Mouse (Mus musculus) left cerebral cortex, adult 2 months (tissue): ENCODE data around the gene Timm8b. TPM values are rescaled to one million over a fixed set of nuclear protein-coding genes. Genes with fewer than 3 reads are reported as not detected.
"Not testable (repeated sequence)": the region's sequence is repeated elsewhere in the genome, so short reads cannot be mapped to it uniquely, and the experiment has no call there.

ENCODE experiments used
- DNase-seq, 2 experiments: peaks; one replicate each; pipeline ENCODE4 v3.0.0; 2021 to 2022; ENCODE audit warnings: low spot score in 2 of 2, mixed read lengths in 1 of 2; ENCODE audit errors: extremely low spot score in 1 of 2
- H3K27ac ChIP-seq: fragments of 200-600 bp; 2 replicates; pipeline ENCODE4 v1.8.1; 2022
- H3K4me3 ChIP-seq: fragments of 200-600 bp; 2 replicates; pipeline ENCODE4 v1.8.1; 2022
- CTCF ChIP-seq: fragments of 200-600 bp; IDR thresholded peaks from 2 replicates; pipeline ENCODE4 v1.8.1; 2022; ENCODE audit warnings: antibody characterized with exemption, mild to moderate bottlenecking, moderate library complexity
- intact Hi-C: fragments of 180-260 bp; cut with DNase I; formaldehyde crosslinking; loops from one replicate; pipeline ENCODE4 v1.15.1; 2025
- total RNA-seq, 2 experiments: library from RNA; stranded (reverse); gene quantifications; 2 replicates each; pipeline ENCODE4 v1.2.3; 2021

Gene Timm8b
- total RNA-seq, 2 experiments from 2014 or later: 216 to 226 TPM

DNA sequence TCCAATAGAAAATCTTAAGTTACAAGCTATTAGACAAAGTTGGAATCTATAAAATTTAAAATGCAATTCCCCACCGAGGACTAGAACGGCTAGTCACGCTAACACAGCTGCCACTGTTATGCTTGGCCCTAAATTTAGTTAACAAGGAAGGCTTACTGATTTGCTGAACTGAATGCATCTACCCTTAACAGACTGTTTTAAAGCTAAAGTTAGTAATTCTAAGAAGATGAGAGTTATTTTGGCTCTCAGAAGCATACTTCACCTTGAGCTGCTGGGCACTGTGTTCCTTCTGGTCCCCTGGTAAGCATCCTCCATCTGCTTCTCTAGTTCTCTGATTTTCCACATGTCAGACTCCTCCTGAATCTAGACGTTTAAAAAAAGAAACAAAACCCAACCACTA is 8.4 kb downstream of the Timm8b start:
- no peak for DNase-seq
- intact Hi-C loops: no loop called here
- TF ChIP-seq CTCF: no peak
- Histone ChIP-seq H3K27ac (peak overlapping the region; percentile 47; the same call in 1 of the 2 replicates), H3K4me3 (no peak overlapping the region)

DNA sequence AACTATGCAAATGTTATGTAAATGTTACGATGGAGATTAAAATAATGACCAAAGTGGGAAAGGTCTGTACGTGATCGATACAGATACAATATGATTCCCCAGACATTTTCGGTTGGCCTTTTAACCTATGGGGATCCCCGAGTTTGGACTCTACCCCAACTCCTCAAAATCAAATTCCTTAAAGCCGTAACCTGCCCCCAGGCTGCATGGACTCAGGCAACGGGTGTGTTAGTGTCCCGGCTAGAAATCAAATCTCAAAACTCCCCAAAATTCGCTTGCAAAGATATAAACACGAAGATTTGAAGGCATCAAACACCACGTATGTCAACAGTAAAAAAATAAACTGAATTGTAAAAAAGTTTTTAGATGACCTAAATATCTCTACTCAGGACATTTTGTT is 12.5 kb downstream of the Timm8b start:
- DNase-seq: no peak
- peak overlapping the region; percentile 71 for H3K4me3 ChIP-seq
- intact Hi-C loops: loop anchor here (5.0 kb wide), 1 partner anchor 151 kb away; the partner anchor contains the start of gene Fdxacb1
- TF ChIP-seq CTCF: no peak
- peak overlapping the region; percentile 99 for H3K27ac ChIP-seq

DNA sequence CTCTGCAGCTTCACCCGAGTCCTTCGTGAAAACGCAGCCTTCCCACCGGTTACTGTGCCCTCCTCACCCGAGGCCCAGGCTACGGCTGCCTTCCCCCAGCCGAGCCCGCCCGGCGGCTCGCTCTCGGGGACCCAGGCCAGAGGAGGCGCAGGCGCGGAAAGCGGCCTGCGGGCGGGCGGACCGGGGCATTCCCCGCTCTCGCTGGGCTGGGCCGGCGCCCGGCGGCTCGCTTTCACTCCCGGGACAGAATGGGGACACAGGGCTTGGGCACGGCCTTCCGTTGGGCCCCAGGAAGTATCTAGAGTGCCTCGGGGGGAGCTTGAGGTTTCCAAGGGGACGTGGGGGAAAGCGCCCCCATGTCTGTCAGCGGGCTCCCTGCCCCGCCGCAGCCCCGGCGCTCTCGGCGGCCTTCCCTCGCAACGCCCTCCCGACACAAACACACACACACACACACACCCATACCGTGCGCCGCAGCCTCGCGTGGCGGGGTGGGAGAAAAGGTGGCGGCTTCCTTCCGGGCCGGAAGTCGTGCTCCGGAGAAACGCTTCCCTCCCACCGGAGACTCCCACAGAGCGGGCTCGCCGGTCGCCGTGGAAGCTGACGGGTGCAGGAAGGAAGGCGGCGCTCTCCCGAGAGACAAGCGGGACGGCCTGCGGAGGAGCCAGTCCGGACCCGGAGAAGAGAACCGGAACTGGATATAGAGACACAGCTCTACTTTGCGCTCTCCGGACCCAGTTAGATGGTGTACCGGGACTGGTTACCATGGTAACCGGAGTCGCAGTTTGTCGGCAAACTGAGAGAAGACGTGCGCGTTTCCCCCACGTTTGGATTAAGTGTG is 13.3 kb downstream of the Timm8b start, which contains the start of the genes Pih1d2 and Nkapd1:
Pih1d2 (plus strand) TSS at position 556 of the 838 bp plus-strand sequence.
Nkapd1 (minus strand) TSS at position 699 of the 838 bp plus-strand sequence.
- intact Hi-C loops: loop anchor here (5.0 kb wide), 1 partner anchor 150 kb away; the partner anchor contains the start of gene Fdxacb1
- peak within 1 kb of the TSS; percentile 99 for H3K27ac ChIP-seq
- no peak for TF ChIP-seq CTCF

DNA sequence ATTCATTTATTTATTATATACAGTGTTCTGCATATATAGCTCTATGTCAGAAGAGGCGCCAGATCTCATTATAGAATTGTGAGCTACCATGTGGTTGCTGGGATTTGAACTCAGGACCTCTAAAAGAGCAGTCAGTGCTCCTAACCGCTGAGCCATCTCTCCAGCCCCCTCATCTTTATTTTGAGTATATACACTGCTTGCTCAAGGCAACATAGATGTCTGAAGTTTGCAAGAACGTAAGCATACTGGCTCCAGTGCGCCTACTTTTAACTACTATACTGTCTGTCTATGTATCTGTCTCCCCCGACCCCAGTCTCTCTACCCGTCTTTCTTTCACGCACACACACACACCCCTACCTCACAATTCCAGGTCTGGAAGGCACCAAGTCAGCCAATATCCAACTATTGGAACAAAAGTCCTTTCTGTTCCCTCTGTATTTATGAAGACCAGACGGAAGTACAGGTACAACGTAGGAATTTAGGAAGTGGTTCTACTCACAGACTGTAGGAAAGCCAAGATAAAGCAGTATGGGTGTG is 14.2 kb downstream of the Timm8b start:
- intact Hi-C loops: loop anchor here (5.0 kb wide), 1 partner anchor 149 kb away; the partner anchor contains the start of gene Fdxacb1
- Histone ChIP-seq H3K4me3 (peak overlapping the region; percentile 71), H3K27ac (peak overlapping the region; percentile 99)
- no peak for DNase-seq
- TF ChIP-seq CTCF: no peak

More for the DNA sequence above, 13.3 kb downstream of the Timm8b start, which contains the start of the genes Pih1d2 and Nkapd1:
- DNase-seq: peak; percentile 85 to 86
- peak within 1 kb of the TSS; percentile 71 for H3K4me3 ChIP-seq

GRCm38 (mm10) chr9:50630903-50631302 is 27.2 kb downstream of the Timm8b start:
- intact Hi-C loops, H3K4me3 ChIP-seq, DNase-seq, H3K27ac ChIP-seq: not testable (repeated sequence)

GRCm38 (mm10) chr9:50632016-50632688 is 28.4 kb downstream of the Timm8b start:
- no peak overlapping the region for H3K27ac ChIP-seq
- no peak overlapping the region for H3K4me3 ChIP-seq
- TF ChIP-seq CTCF: no peak
- no peak for DNase-seq
- intact Hi-C loops: no loop called here

- Histone ChIP-seq H3K27ac (no peak overlapping the region), H3K4me3 (no peak overlapping the region)
- peak; percentile 33 for TF ChIP-seq CTCF
- intact Hi-C loops: no loop called here
- DNase-seq: no peak
These were observed 29.3 kb downstream of the Timm8b start for GRCm38 (mm10) chr9:50633059-50633458.

DNA sequence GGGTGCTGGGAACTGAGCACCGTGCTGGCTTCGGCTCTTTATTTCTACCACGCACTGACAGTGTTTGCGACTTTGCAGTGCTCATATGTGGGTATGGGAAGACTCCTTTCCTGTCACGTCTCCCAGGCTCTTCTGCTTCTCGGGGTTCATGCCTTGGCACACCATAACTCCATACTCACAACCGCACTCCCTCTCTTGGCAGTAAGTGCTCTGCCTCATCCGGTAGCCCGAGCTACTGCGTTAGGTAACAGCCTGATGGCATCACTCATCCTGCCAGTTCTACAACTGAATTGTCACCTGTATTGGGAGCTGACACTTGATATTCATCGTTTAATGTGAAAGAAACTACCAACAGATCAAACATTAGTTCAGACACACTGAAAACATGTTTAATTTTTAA is 30.6 kb downstream of the Timm8b start:
- Histone ChIP-seq H3K27ac (no peak overlapping the region), H3K4me3 (no peak overlapping the region)
- no peak for TF ChIP-seq CTCF
- no peak for DNase-seq
- intact Hi-C loops: no loop called here

- intact Hi-C loops: no loop called here
- Histone ChIP-seq H3K4me3 (no peak overlapping the region), H3K27ac (no peak overlapping the region)
- no peak for TF ChIP-seq CTCF
- no peak for DNase-seq
These were observed 43.2 kb downstream of the Timm8b start for GRCm38 (mm10) chr9:50646826-50647370.

GRCm38 (mm10) chr9:50650503-50650902 is 46.8 kb downstream of the Timm8b start:
- no peak for TF ChIP-seq CTCF
- Histone ChIP-seq H3K27ac (no peak overlapping the region), H3K4me3 (no peak overlapping the region)
- no peak for DNase-seq
- intact Hi-C loops: loop anchor here (10.0 kb wide), 1 partner anchor 206 kb away; no protein-coding TSS in a partner anchor

Other genes starting within 250 kb of the Timm8b start
- gene Plet1, start 109.4 kb upstream of the Timm8b start, total RNA-seq: not detected
- gene Pts, start 75.2 kb upstream of the Timm8b start, total RNA-seq: 10 to 100 TPM; 28.6 to 31.6 TPM
- gene Il18, start 49.1 kb upstream of the Timm8b start, total RNA-seq: 10 to 100 TPM; 22.6 to 23.8 TPM
- gene Bco2, start 48.7 kb upstream of the Timm8b start, total RNA-seq: 1 to 10 TPM; 3.0 to 3.6 TPM
- gene Tex12, start 42.6 kb upstream of the Timm8b start, total RNA-seq: not detected
- 100 to 1,000 TPM in 1 of 2 experiments, 10 to 100 TPM in 1; 97.9 to 114 TPM for gene Sdhd, start 98 bp upstream of the Timm8b start, total RNA-seq
- gene Pih1d2, start 13.4 kb downstream of the Timm8b start, total RNA-seq: 1 to 10 TPM; 2.0 to 3.8 TPM
- 10 to 100 TPM; 21.3 to 22.1 TPM for gene Nkapd1, start 13.6 kb downstream of the Timm8b start, total RNA-seq
- 100 to 1,000 TPM; 110 to 119 TPM for gene Dlat, start 55.9 kb downstream of the Timm8b start, total RNA-seq
- 10 to 100 TPM; 79.4 to 80.7 TPM for gene Dixdc1, start 135.6 kb downstream of the Timm8b start, total RNA-seq
- 1 to 10 TPM; 2.8 to 3.2 TPM for gene 2310030G06Rik, start 142.6 kb downstream of the Timm8b start, total RNA-seq
- gene Cryab, start 147.4 kb downstream of the Timm8b start, total RNA-seq: 100 to 1,000 TPM; 118 to 125 TPM
- gene Hspb2, start 148.4 kb downstream of the Timm8b start, total RNA-seq: 1 to 10 TPM; 1.4 to 1.5 TPM
- 1 to 10 TPM; 4.6 to 4.8 TPM for gene Fdxacb1, start 164.3 kb downstream of the Timm8b start, total RNA-seq
- 10 to 100 TPM; 25.4 to 26.7 TPM for gene Alg9, start 171.1 kb downstream of the Timm8b start, total RNA-seq
- 10 to 100 TPM; 34.7 to 38.3 TPM for gene 1110032A03Rik, start 171.6 kb downstream of the Timm8b start, total RNA-seq
- gene Ppp2r1b, start 241.4 kb downstream of the Timm8b start, total RNA-seq: 10 to 100 TPM; 21.6 to 28.5 TPM